Mouse (Mus musculus) hindbrain, embryonic 11.5 days (tissue): ENCODE results near the gene Lag3. TPM values are rescaled to one million over a fixed set of nuclear protein-coding genes. Genes with fewer than 3 reads are reported as not detected.

ENCODE experiments used
- ATAC-seq: fragments of 200-750 bp; cut with Nextera tagmentation; 2 replicates; pipeline ENCODE4 v1.8.0; 2017; ENCODE audit warnings: mild to moderate bottlenecking, moderate TSS enrichment, moderate library complexity; ENCODE audit not compliant: low FRiP score
- DNase-seq: peaks from one replicate; pipeline ENCODE4 v3.0.0-alpha.2; 2015; ENCODE audit warnings: low spot score
- H3K27ac ChIP-seq: fragments of 300-500 bp; sonication (generic); 2 replicates; pipeline ENCODE4 v1.5.1; 2014; ENCODE audit warnings: mild to moderate bottlenecking, low read depth, low read length
- H3K27me3 ChIP-seq: fragments of 300-500 bp; sonication (generic); 2 replicates; pipeline ENCODE4 v1.6.1; 2014; ENCODE audit warnings: mild to moderate bottlenecking, low read length, moderate library complexity, mixed read lengths; ENCODE audit not compliant: control insufficient read depth, insufficient read depth
- H3K36me3 ChIP-seq: fragments of 300-500 bp; sonication (generic); 2 replicates; pipeline ENCODE4 v1.6.1; 2014; ENCODE audit warnings: mild to moderate bottlenecking, low read length, moderate library complexity, mixed read lengths; ENCODE audit not compliant: control insufficient read depth, insufficient read depth
- H3K4me1 ChIP-seq: fragments of 300-500 bp; sonication (generic); replicated peaks from 2 replicates; pipeline ENCODE4 v1.6.1; 2014; ENCODE audit warnings: low read length, mixed read lengths; ENCODE audit not compliant: control insufficient read depth, insufficient read depth
- H3K4me2 ChIP-seq: fragments of 300-500 bp; sonication (generic); replicated peaks from 2 replicates; pipeline ENCODE4 v1.6.1; 2014; ENCODE audit warnings: mild to moderate bottlenecking, low read depth, low read length
- H3K4me3 ChIP-seq: fragments of 300-500 bp; sonication (generic); 2 replicates; pipeline ENCODE4 v1.5.1; 2014; ENCODE audit warnings: low read depth, low read length
- H3K9ac ChIP-seq: fragments of 300-500 bp; sonication (generic); 2 replicates; pipeline ENCODE4 v1.6.1; 2014; ENCODE audit warnings: low read depth, low read length
- H3K9me3 ChIP-seq: fragments of 300-500 bp; sonication (generic); 2 replicates; pipeline ENCODE4 v1.6.1; 2016; ENCODE audit warnings: low read length; ENCODE audit not compliant: control insufficient read depth
- WGBS: fragments of 180-500 bp; shearing (Covaris S2); extraction: QIAGEN DNeasy Blood & Tissue Kit; methylation state at CpG from one replicate; pipeline ENCODE4 v1.1.7; 2014; 5-methylcytosine and 5-hydroxymethylcytosine counted together
- polyA plus RNA-seq: library from polyadenylated mRNA; unstranded; fragments of >200 nt; fragmentation: Nextera tagmentation; extraction: Ambion mirVana; gene quantifications from 2 replicates; pipeline ENCODE4 v1.2.1, GENCODE M21; 2014

The Lag3 gene
- polyA plus RNA-seq, 1 experiment from 2014 or later, result 2.5 TPM

GRCm38 (mm10) chr6:124917518-124918330 is 6.2 kb upstream of the Lag3 start:
- Histone ChIP-seq H3K4me1 (peaks cover 23% of the 10 kb centered on the region), H3K9ac (peak overlapping the region; percentile 97), H3K4me2 (peak overlapping the region; percentile 90), H3K9me3 (no peaks in the 10 kb centered on the region), H3K27me3 (no peaks in the 10 kb centered on the region), H3K36me3 (0 out of 2 replicates have a peak, but pooled peaks cover 4% of the 10 kb centered on the region), H3K4me3 (peak overlapping the region; percentile 88), H3K27ac (peak overlapping the region; percentile 100)
- WGBS, result under 1% methylated on average over 34 of the region's 89 CpGs
- DNase-seq (peak; percentile 90), ATAC-seq (peak; percentile 62)

DNA sequence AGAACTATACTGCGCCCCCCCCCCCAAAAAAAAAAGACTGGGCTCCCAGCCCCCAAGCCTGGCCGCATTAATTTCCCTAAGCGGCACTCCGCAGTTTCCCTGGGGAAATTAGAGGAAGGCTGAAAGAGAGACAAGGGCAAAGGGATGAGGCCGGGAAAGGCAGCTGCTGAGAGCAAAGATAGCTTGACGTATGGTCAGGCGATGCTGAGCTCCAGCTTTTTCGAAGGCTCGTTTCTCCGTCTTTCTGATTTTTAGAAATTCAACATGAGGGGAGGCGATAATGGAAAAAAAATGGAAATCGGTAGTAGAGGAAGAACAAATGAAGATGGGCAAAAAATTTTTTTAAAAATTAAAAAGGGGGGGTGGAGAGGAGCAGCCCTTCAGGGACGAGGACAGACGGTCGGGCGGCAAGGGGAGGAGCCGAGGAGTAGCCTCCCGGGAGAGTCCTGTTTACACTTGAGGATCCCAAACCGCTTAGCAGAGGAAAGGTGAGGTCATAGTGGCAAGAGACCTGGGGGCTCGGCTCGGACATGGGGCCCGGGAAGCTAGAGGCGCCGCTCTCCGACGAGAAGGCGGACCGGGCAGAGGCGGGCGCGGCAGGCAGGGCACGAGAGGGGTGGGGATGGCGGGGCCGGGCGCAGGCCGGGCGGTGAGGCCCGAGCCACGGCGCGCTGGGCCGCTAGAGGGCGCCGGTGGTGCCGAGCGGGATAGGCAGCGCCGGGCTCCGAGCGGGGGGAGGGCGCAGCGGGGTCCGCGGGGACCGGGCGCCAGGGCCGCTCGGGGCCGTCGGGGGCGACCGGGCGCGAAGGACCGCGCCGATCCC is 5.4 kb upstream of the Lag3 start:
- 2% methylated on average over 31 of the region's 67 CpGs for WGBS
- DNase-seq, result peak; percentile 96
- H3K4me1 ChIP-seq, result peaks cover 23% of the 10 kb centered on the region

GRCm38 (mm10) chr6:124915942-124916694 is 4.6 kb upstream of the Lag3 start:
- Histone ChIP-seq H3K27me3 (no peaks in the 10 kb centered on the region), H3K9me3 (no peaks in the 10 kb centered on the region), H3K4me1 (peaks cover 25% of the 10 kb centered on the region), H3K9ac (peak overlapping the region; percentile 97), H3K4me2 (peak overlapping the region; percentile 90), H3K36me3 (0 out of 2 replicates have a peak, but pooled peaks cover 4% of the 10 kb centered on the region), H3K4me3 (peak overlapping the region; percentile 88), H3K27ac (peak overlapping the region; percentile 100)
- WGBS, result 6% methylated on average over 12 of the region's 12 CpGs
- DNase-seq, result peak; percentile 56
- ATAC-seq, result no peak

More for the DNA sequence above, 5.4 kb upstream of the Lag3 start:
- peak overlapping the region; percentile 100 for H3K27ac ChIP-seq
- H3K9ac ChIP-seq, result peak overlapping the region; percentile 97
- 0 out of 2 replicates have a peak, but pooled peaks cover 4% of the 10 kb centered on the region for H3K36me3 ChIP-seq
- peak; percentile 48 for ATAC-seq
- H3K4me2 ChIP-seq, result peak overlapping the region; percentile 90
- no peaks in the 10 kb centered on the region for H3K9me3 ChIP-seq
- H3K27me3 ChIP-seq, result no peaks in the 10 kb centered on the region
- H3K4me3 ChIP-seq, result peak overlapping the region; percentile 88

- H3K9me3 ChIP-seq, result no peaks in the 10 kb centered on the region
- H3K27me3 ChIP-seq, result no peaks in the 10 kb centered on the region
- peak overlapping the region; percentile 90 for H3K4me2 ChIP-seq
- H3K9ac ChIP-seq, result peak overlapping the region; percentile 97
- DNase-seq, result peak; percentile 47
- peak overlapping the region; percentile 100 for H3K27ac ChIP-seq
- H3K4me3 ChIP-seq, result peak overlapping the region; percentile 88
- ATAC-seq, result no peak
- 11% methylated on average over 22 of the region's 22 CpGs for WGBS
- H3K4me1 ChIP-seq, result peaks cover 22% of the 10 kb centered on the region
- 0 out of 2 replicates have a peak, but pooled peaks cover 4% of the 10 kb centered on the region for H3K36me3 ChIP-seq
Measured at GRCm38 (mm10) chr6:124915160-124915941, 3.8 kb upstream of the Lag3 start.

GRCm38 (mm10) chr6:124914511-124914910 is 3.0 kb upstream of the Lag3 start:
- Histone ChIP-seq H3K36me3 (0 out of 2 replicates have a peak, but pooled peaks cover 4% of the 10 kb centered on the region), H3K9ac (peak overlapping the region; percentile 12; the same call in 1 of the 2 replicates), H3K4me3 (peak overlapping the region; percentile 88), H3K9me3 (no peaks in the 10 kb centered on the region), H3K27me3 (peaks cover 5% of the 10 kb centered on the region; the same call in 1 of the 2 replicates), H3K27ac (peak overlapping the region; percentile 55), H3K4me1 (peaks cover 26% of the 10 kb centered on the region), H3K4me2 (peak overlapping the region; percentile 90)
- ATAC-seq, result no peak
- peak; percentile 25 for DNase-seq
- WGBS, result 83% methylated on average over 7 of the region's 7 CpGs

- 44% methylated on average over 14 of the region's 14 CpGs for WGBS
- Histone ChIP-seq H3K27me3 (peaks cover 5% of the 10 kb centered on the region; the same call in 1 of the 2 replicates), H3K27ac (peak overlapping the region; percentile 55; the same call in 1 of the 2 replicates), H3K4me1 (peaks cover 23% of the 10 kb centered on the region), H3K4me3 (peak overlapping the region; percentile 88; the same call in 1 of the 2 replicates), H3K4me2 (no peak overlapping the region; the same call in 1 of the 2 replicates), H3K9me3 (no peaks in the 10 kb centered on the region), H3K36me3 (0 out of 2 replicates have a peak, but pooled peaks cover 4% of the 10 kb centered on the region), H3K9ac (0 out of 2 replicates have a peak overlapping the region, but pooled peaks have one; percentile 12)
- DNase-seq (no peak), ATAC-seq (no peak)
Measured at GRCm38 (mm10) chr6:124913721-124914285, 2.3 kb upstream of the Lag3 start.

GRCm38 (mm10) chr6:124913214-124913613 is 1.7 kb upstream of the Lag3 start:
- peak; percentile 26 for DNase-seq
- ATAC-seq, result no peak
- peaks cover 5% of the 10 kb centered on the region; the same call in 1 of the 2 replicates for H3K27me3 ChIP-seq
- 71% methylated on average over 6 of the region's 6 CpGs for WGBS
- no peak overlapping the region for H3K4me2 ChIP-seq
- H3K36me3 ChIP-seq, result 0 out of 2 replicates have a peak, but pooled peaks cover 4% of the 10 kb centered on the region
- no peak overlapping the region for H3K9ac ChIP-seq
- no peak overlapping the region for H3K4me3 ChIP-seq
- peaks cover 23% of the 10 kb centered on the region for H3K4me1 ChIP-seq
- H3K27ac ChIP-seq, result no peak overlapping the region
- H3K9me3 ChIP-seq, result no peaks in the 10 kb centered on the region
